Mouse (Mus musculus) kidney, embryonic 15.5 days (tissue): ENCODE measurements around the gene Lpar5. TPM values are rescaled to one million over a fixed set of nuclear protein-coding genes. Genes with fewer than 3 reads are reported as not detected.
"Not testable (repeated sequence)": the region's sequence is repeated elsewhere in the genome, so short reads cannot be mapped to it uniquely, and the experiment has no call there.

Source experiments
- ATAC-seq: fragments of 200-750 bp; cut with Nextera tagmentation; replicated peaks from 2 replicates; pipeline ENCODE4 v1.8.0; 2017; ENCODE audit warnings: moderate TSS enrichment; ENCODE audit not compliant: low FRiP score
- H3K27ac ChIP-seq: fragments of 300-500 bp; sonication (generic); 2 replicates; pipeline ENCODE4 v1.5.1; 2015; ENCODE audit warnings: mild to moderate bottlenecking, inconsistent platforms
- H3K27me3 ChIP-seq: fragments of 300-500 bp; sonication (generic); 2 replicates; pipeline ENCODE4 v1.6.1; 2015; ENCODE audit warnings: inconsistent platforms
- H3K36me3 ChIP-seq: fragments of 300-500 bp; sonication (generic); 2 replicates; pipeline ENCODE4 v1.6.1; 2015; ENCODE audit warnings: inconsistent platforms
- H3K4me1 ChIP-seq: fragments of 300-500 bp; sonication (generic); 2 replicates; pipeline ENCODE4 v1.6.1; 2015; ENCODE audit warnings: inconsistent platforms
- H3K4me2 ChIP-seq: fragments of 300-500 bp; sonication (generic); 2 replicates; pipeline ENCODE4 v1.6.1; 2015; ENCODE audit warnings: moderate library complexity, mild to moderate bottlenecking, inconsistent platforms
- H3K4me3 ChIP-seq: fragments of 300-500 bp; sonication (generic); replicated peaks from 2 replicates; pipeline ENCODE4 v1.5.1; 2015; ENCODE audit warnings: mild to moderate bottlenecking, inconsistent platforms
- H3K9ac ChIP-seq: fragments of 300-500 bp; sonication (generic); 2 replicates; pipeline ENCODE4 v1.6.1; 2015; ENCODE audit warnings: mild to moderate bottlenecking, inconsistent platforms
- H3K9me3 ChIP-seq: fragments of 300-500 bp; sonication (generic); replicated peaks from 2 replicates; pipeline ENCODE4 v1.6.1; 2016; ENCODE audit warnings: inconsistent platforms
- WGBS: fragments of 180-500 bp; shearing (Covaris S2); methylation state at CpG from one replicate; pipeline ENCODE4 v1.1.7; 2015; ENCODE audit warnings: mixed read lengths; 5-methylcytosine and 5-hydroxymethylcytosine counted together
- polyA plus RNA-seq: library from polyadenylated mRNA; unstranded; fragments of >200 nt; fragmentation: Nextera tagmentation; extraction: Ambion mirVana; gene quantifications from 2 replicates; pipeline ENCODE4 v1.2.1, GENCODE M21; 2015

Gene Lpar5
- polyA plus RNA-seq: 0.33 and 0.55 TPM in 2 replicates

DNA sequence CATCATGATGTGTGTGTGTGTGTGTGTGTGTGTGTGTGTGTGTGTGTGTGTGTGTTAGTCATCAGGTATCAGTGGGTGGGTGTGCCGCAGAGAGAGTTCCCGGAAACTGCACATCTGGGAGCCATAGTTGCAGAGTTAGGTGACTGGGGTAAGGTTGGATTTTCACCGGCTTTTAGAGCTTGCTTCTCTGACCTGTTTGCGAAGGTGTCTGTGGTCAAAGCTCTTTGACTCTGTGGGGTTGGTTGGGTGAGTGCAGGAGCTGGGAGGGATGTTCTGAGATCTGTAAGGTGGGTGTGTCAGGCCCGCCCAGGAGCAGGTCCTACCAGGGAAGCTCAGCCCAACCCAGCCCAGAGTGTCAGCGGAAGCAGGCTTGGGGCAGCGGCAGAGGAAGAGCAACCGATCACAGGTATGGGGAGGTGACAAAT lies at the start of gene Lpar5:
Gene Lpar5 (plus strand): TSS at position 350 of the 425 bp plus-strand sequence.
- Histone ChIP-seq H3K9me3 (no peaks in the 10 kb centered on the region), H3K4me1 (0 out of 2 replicates have a peak, but pooled peaks cover 4% of the 10 kb centered on the region), H3K4me3 (no peak within 1 kb of the TSS), H3K9ac (no peak within 1 kb of the TSS), H3K4me2 (no peak within 1 kb of the TSS), H3K36me3 (no peaks in the 10 kb centered on the region), H3K27ac (no peak within 1 kb of the TSS), H3K27me3 (no peaks in the 10 kb centered on the region)
- no peak for ATAC-seq
- WGBS: 43% methylated on average over 8 of the region's 8 CpGs

DNA sequence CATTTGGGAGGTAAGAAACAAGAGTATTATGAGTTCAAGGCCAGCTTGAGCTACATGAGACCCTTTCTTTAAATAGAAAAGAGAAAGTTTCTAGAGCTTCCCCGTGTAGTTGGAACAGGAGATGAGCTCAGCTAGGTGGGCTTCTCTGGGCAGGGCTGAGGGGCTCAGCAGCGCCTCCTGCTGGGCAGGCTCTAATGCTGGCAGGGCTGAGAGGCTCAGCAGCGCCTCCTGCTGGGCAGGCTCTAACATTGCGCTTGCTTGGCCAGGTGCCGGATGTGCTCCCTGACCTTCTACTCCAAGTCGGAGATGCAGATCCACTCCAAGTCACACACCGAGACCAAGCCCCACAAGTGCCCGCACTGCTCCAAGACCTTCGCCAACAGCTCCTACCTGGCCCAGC lies 37.2 kb upstream of the Lpar5 start:
- H3K9me3 ChIP-seq, ATAC-seq, H3K9ac ChIP-seq: not testable (repeated sequence)

DNA sequence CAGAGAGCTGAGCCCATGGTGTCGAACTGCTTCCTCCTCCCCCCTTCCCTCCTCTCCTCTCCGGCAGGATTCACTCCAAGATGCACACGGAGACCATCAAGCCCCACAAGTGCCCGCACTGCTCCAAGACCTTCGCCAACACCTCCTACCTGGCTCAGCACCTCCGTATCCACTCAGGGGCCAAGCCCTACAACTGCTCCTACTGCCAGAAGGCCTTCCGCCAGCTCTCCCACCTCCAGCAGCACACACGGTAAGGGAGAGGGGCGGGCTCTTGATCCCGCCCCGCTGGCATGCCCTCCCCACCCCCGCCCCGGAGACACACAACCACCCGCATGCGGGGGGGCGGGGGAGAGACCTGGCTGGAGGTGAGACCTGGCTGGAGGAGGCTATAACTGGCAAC lies 36.1 kb upstream of the Lpar5 start:
- Histone ChIP-seq H3K4me2 (no peak overlapping the region), H3K4me1 (no peaks in the 10 kb centered on the region), H3K9ac (no peak overlapping the region), H3K27ac (no peak overlapping the region), H3K36me3 (peaks cover 93% of the 10 kb centered on the region), H3K4me3 (no peak overlapping the region), H3K27me3 (no peaks in the 10 kb centered on the region), H3K9me3 (no peaks in the 10 kb centered on the region)
- ATAC-seq: 0 out of 2 replicates have a peak, but pooled peaks have one; percentile 25
- 85% methylated on average over 16 of the region's 16 CpGs for WGBS

More for the DNA sequence above, 37.2 kb upstream of the Lpar5 start:
- not testable (repeated sequence) for H3K27ac ChIP-seq, H3K4me2 ChIP-seq, H3K27me3 ChIP-seq, H3K4me3 ChIP-seq, H3K4me1 ChIP-seq
- H3K36me3 ChIP-seq: peaks cover 94% of the 10 kb centered on the region
- 41% methylated on average over 8 of the region's 9 CpGs for WGBS

DNA sequence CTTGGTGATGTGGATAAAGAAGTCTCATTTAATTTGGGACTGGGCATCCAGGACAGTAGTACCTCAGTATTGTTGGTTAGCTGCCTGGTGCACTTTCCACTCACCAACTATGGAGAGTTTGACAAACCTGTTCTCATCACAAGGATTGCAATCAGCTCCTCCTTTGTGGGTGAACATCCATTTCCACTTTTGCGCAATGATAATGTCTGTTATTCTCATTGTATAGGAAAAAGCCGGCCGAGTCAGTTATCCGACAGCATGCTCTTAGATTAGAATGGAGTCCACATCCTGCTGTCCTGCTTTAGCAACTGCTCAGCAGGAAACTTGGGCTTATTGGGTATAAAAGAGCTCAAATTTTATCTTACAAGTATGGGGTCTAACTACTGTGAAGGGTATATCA lies 29.1 kb upstream of the Lpar5 start:
- H3K9ac ChIP-seq: peak overlapping the region; percentile 38; the same call in 1 of the 2 replicates
- ATAC-seq: no peak
- H3K4me1 ChIP-seq: peaks cover 16% of the 10 kb centered on the region; the same call in 1 of the 2 replicates
- no peaks in the 10 kb centered on the region for H3K27me3 ChIP-seq
- H3K4me2 ChIP-seq: peak overlapping the region; percentile 63
- peaks cover 61% of the 10 kb centered on the region for H3K36me3 ChIP-seq
- 94% methylated on average over 4 of the region's 4 CpGs for WGBS
- H3K4me3 ChIP-seq: peak overlapping the region; percentile 78
- H3K27ac ChIP-seq: peak overlapping the region; percentile 91
- H3K9me3 ChIP-seq: no peaks in the 10 kb centered on the region

DNA sequence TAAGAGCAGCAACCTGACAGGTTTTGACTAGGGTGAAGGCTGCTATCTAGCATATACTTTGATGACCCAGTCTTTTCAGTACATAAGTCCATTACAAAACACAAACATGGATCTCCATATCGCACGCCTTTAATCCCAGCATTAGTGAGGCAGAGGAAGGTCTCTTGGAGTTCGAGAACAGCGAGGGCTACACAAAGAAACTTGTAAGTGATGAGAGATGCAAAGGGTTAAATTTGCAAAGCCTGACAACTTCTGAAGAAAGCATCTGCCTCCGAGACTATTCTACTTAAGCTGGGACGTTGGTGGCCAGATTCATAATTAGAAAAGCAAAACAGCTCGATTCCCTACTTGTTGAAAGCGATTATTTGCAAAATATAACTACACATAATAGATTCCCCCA lies 28.6 kb upstream of the Lpar5 start:
- H3K4me2 ChIP-seq: peak overlapping the region; percentile 63
- H3K9me3 ChIP-seq: no peaks in the 10 kb centered on the region
- H3K27ac ChIP-seq: peak overlapping the region; percentile 91
- H3K27me3 ChIP-seq: no peaks in the 10 kb centered on the region
- peak overlapping the region; percentile 38; the same call in 1 of the 2 replicates for H3K9ac ChIP-seq
- peaks cover 16% of the 10 kb centered on the region; the same call in 1 of the 2 replicates for H3K4me1 ChIP-seq
- peaks cover 61% of the 10 kb centered on the region for H3K36me3 ChIP-seq
- WGBS: 7% methylated on average over 8 of the region's 8 CpGs
- H3K4me3 ChIP-seq: peak overlapping the region; percentile 78
- peak; percentile 5; the same call in 1 of the 2 replicates for ATAC-seq

- WGBS: under 1% methylated on average over 26 of the region's 26 CpGs
Measured at GRCm38 (mm10) chr6:125039533-125040153, 28.1 kb upstream of the Lpar5 start, which contains the start of gene Ing4. Ing4 (plus strand) TSS chr6:125039760.

GRCm38 (mm10) chr6:125040221-125040620 lies 27.5 kb upstream of the Lpar5 start:
- Histone ChIP-seq H3K27ac (peak overlapping the region; percentile 82), H3K4me3 (peak overlapping the region; percentile 78), H3K9ac (peak overlapping the region; percentile 74), H3K27me3 (no peaks in the 10 kb centered on the region), H3K36me3 (peaks cover 61% of the 10 kb centered on the region), H3K9me3 (no peaks in the 10 kb centered on the region), H3K4me2 (peak overlapping the region; percentile 63), H3K4me1 (peaks cover 16% of the 10 kb centered on the region; the same call in 1 of the 2 replicates)
- ATAC-seq: no peak
- 16% methylated on average over 7 of the region's 7 CpGs for WGBS

More at GRCm38 (mm10) chr6:125039533-125040153, 28.1 kb upstream of the Lpar5 start, which contains the start of gene Ing4:
- peak within 1 kb of the TSS; percentile 91 for H3K27ac ChIP-seq
- peak within 1 kb of the TSS; percentile 63 for H3K4me2 ChIP-seq
- H3K9me3 ChIP-seq: no peaks in the 10 kb centered on the region
- H3K9ac ChIP-seq: peak within 1 kb of the TSS; percentile 74
- peaks cover 16% of the 10 kb centered on the region; the same call in 1 of the 2 replicates for H3K4me1 ChIP-seq
- peak; percentile 96 for ATAC-seq
- H3K27me3 ChIP-seq: no peaks in the 10 kb centered on the region
- peaks cover 61% of the 10 kb centered on the region for H3K36me3 ChIP-seq
- H3K4me3 ChIP-seq: peak within 1 kb of the TSS; percentile 78

GRCm38 (mm10) chr6:125041047-125041446 lies 26.7 kb upstream of the Lpar5 start:
- H3K4me2 ChIP-seq: 0 out of 2 replicates have a peak overlapping the region, but pooled peaks have one; percentile 63
- no peak for ATAC-seq
- H3K4me1 ChIP-seq: peaks cover 16% of the 10 kb centered on the region; the same call in 1 of the 2 replicates
- H3K4me3 ChIP-seq: peak overlapping the region; percentile 78; the same call in 1 of the 2 replicates
- 84% methylated on average over 7 of the region's 7 CpGs for WGBS
- no peaks in the 10 kb centered on the region for H3K27me3 ChIP-seq
- H3K9ac ChIP-seq: no peak overlapping the region
- peaks cover 60% of the 10 kb centered on the region for H3K36me3 ChIP-seq
- no peaks in the 10 kb centered on the region for H3K9me3 ChIP-seq
- H3K27ac ChIP-seq: no peak overlapping the region

GRCm38 (mm10) chr6:125042081-125042480 lies 25.6 kb upstream of the Lpar5 start:
- H3K9ac ChIP-seq: no peak overlapping the region
- 90% methylated on average over 7 of the region's 7 CpGs for WGBS
- no peaks in the 10 kb centered on the region for H3K9me3 ChIP-seq
- peaks cover 60% of the 10 kb centered on the region for H3K36me3 ChIP-seq
- H3K4me3 ChIP-seq: no peak overlapping the region
- H3K27ac ChIP-seq: no peak overlapping the region
- peaks cover 16% of the 10 kb centered on the region; the same call in 1 of the 2 replicates for H3K4me1 ChIP-seq
- no peaks in the 10 kb centered on the region for H3K27me3 ChIP-seq
- H3K4me2 ChIP-seq: no peak overlapping the region
- ATAC-seq: no peak

- whole genome bisulfite sequencing: 41% methylated on average over 5 of the region's 5 CpGs
- Histone ChIP-seq H3K4me1 (no peaks in the 10 kb centered on the region), H3K9ac (no peak overlapping the region), H3K4me2 (no peak overlapping the region), H3K27ac (no peak overlapping the region), H3K4me3 (no peak overlapping the region), H3K36me3 (peaks cover 88% of the 10 kb centered on the region), H3K27me3 (no peaks in the 10 kb centered on the region), H3K9me3 (no peaks in the 10 kb centered on the region)
- ATAC-seq: peak; percentile 48
Measured at GRCm38 (mm10) chr6:125046691-125047090, 21.0 kb upstream of the Lpar5 start.

DNA sequence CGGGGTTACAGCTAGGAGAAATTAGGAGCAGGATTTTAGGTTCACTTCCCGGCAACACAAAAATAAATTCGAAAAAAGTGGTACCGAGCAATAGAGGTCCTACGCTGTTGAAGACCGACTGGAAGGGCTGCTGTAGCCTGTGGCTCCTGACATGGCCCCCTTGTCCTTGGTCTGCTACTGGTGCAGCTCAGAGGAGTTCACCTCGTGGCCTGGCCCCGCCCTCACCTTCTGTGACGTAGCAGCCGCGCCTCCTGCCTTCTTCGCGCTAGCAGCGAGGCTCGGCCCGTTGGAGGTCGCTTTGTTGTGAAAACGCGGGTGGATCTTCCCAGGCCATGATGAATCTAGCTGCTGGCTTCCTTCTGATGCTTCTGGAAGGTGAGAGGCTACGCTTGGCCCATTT lies 18.0 kb upstream of the Lpar5 start, which contains the start of gene Acrbp:
Gene Acrbp (plus strand): TSS at position 12 of the 400 bp plus-strand sequence.
- Histone ChIP-seq H3K27me3 (no peaks in the 10 kb centered on the region), H3K9ac (no peak within 1 kb of the TSS), H3K4me2 (no peak within 1 kb of the TSS), H3K4me3 (no peak within 1 kb of the TSS), H3K36me3 (peaks cover 95% of the 10 kb centered on the region), H3K27ac (no peak within 1 kb of the TSS), H3K4me1 (no peaks in the 10 kb centered on the region), H3K9me3 (no peaks in the 10 kb centered on the region)
- ATAC-seq: 0 out of 2 replicates have a peak, but pooled peaks have one; percentile 30
- 46% methylated on average over 20 of the region's 20 CpGs for WGBS

DNA sequence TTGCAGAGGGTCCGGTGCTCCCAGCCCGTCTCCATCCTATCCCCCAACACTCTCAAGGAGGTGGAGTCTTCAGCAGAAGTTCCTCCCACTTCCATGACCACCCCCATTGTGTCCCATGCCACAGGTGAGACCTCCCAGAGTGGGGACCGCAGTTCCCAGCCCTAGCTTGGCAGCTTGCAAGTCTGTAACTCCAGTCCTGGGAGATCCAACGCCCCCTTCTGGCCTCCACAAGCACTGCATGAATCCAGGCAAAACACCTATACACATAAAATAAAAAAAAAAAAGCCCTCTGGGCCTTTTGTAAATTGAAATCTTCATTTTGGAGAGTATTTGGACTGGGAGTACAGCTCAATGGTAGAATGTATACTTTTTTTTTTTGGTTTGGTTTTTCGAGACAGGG lies 16.5 kb upstream of the Lpar5 start:
- Histone ChIP-seq H3K4me3 (no peak overlapping the region), H3K27ac (no peak overlapping the region), H3K4me1 (no peaks in the 10 kb centered on the region), H3K36me3 (peaks cover 88% of the 10 kb centered on the region), H3K4me2 (no peak overlapping the region), H3K9me3 (no peaks in the 10 kb centered on the region), H3K9ac (no peak overlapping the region), H3K27me3 (no peaks in the 10 kb centered on the region)
- ATAC-seq: no peak
- WGBS: 69% methylated on average over 5 of the region's 5 CpGs
